Mouse (Mus musculus) frontal cortex, postnatal 25 days (tissue): ENCODE data around the gene Stox2.

Experiments
- DNase-seq, 2 experiments: peaks; one replicate each; pipeline ENCODE4 v3.0.0; 2022; ENCODE audit warnings: low spot score in 2 of 2

Stox2 gene

GRCm38 (mm10) chr8:47182292-47182691, 263.9 kb downstream of the Stox2 start:
- no peak for DNase-seq

- DNase-seq: no peak
Observed at GRCm38 (mm10) chr8:47181032-47181698, 265.0 kb downstream of the Stox2 start.

- no peak for DNase-seq
Observed at GRCm38 (mm10) chr8:47180181-47180580, 266.0 kb downstream of the Stox2 start.

- DNase-seq: no peak
Observed at GRCm38 (mm10) chr8:47178785-47179184, 267.4 kb downstream of the Stox2 start.

- no peak for DNase-seq
Observed at GRCm38 (mm10) chr8:47173823-47174222, 272.3 kb downstream of the Stox2 start.

- no peak for DNase-seq
Observed at GRCm38 (mm10) chr8:47172848-47173247, 273.3 kb downstream of the Stox2 start.

- no peak for DNase-seq
Observed at GRCm38 (mm10) chr8:47160688-47161087, 285.5 kb downstream of the Stox2 start.

GRCm38 (mm10) chr8:47154521-47154920, 291.6 kb downstream of the Stox2 start:
- DNase-seq: no peak

GRCm38 (mm10) chr8:47145258-47145657, 300.9 kb downstream of the Stox2 start:
- DNase-seq: no peak

- DNase-seq: no peak
Observed at GRCm38 (mm10) chr8:47136047-47136446, 310.1 kb downstream of the Stox2 start.

GRCm38 (mm10) chr8:47135586-47135985, 310.6 kb downstream of the Stox2 start:
- DNase-seq: no peak

GRCm38 (mm10) chr8:47134736-47135135, 311.4 kb downstream of the Stox2 start:
- no peak for DNase-seq

GRCm38 (mm10) chr8:47133381-47133780, 312.8 kb downstream of the Stox2 start:
- DNase-seq: no peak
